Mouse (Mus musculus): ENCODE data around the gene Bcr.

DNA sequence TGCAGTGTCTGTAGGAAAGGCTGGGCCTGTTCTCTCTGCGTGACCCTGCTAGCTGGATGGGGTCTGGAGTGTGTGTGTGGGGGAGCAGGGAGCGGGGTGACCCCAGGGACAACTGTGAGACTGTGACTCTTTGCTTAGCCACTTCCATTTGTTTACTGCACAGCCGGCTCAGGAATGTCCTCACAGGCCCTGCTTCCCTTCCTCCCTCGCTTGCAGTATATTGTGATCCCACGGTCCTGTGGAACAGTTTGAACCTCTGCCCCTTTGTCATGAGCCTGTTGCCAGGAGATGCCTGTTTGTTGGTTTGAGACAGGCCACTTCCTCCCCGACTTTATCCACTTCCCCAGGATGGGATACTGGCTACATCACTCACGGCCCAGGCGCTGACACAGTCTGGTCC, 116.1 kb downstream of the Bcr start:
- TF ChIP-seq CTCF (IDR thresholded peaks at IDR 0.05; ENCODE audit: low read depth) (no peak), EP300 (optimal IDR thresholded peaks at IDR 0.05) (no peak)

Data from stomach, postnatal 0 days (tissue).